Mouse (Mus musculus) cerebellum, adult 2 months (tissue): ENCODE measurements around the gene Zdhhc16. TPM values are rescaled to one million over a fixed set of nuclear protein-coding genes. Genes with fewer than 3 reads are reported as not detected.
"Not testable (repeated sequence)": the region's sequence is repeated elsewhere in the genome, so short reads cannot be mapped to it uniquely, and the experiment has no call there.

Experiments used
- DNase-seq, 2 experiments: peaks; one replicate each; pipeline ENCODE4 v3.0.0; 2021
- H3K27ac ChIP-seq: fragments of 200-500 bp; 2 replicates; pipeline ENCODE4 v1.5.1; 2012; ENCODE audit warnings: low read length, control low read depth, inconsistent platforms; ENCODE audit not compliant: insufficient read depth
- H3K27me3 ChIP-seq: fragments of 200-500 bp; 2 replicates; pipeline ENCODE4 v1.6.1; 2012; ENCODE audit warnings: inconsistent platforms, mild to moderate bottlenecking, low read length, moderate library complexity; ENCODE audit not compliant: control insufficient read depth, insufficient read depth
- H3K4me1 ChIP-seq: fragments of 200-500 bp; 2 replicates; pipeline ENCODE4 v1.6.1; 2011; ENCODE audit warnings: low read length; ENCODE audit not compliant: control insufficient read depth, insufficient read depth
- H3K4me3 ChIP-seq: fragments of 200-500 bp; replicated peaks from 2 replicates; pipeline ENCODE3; 2011; ENCODE audit warnings: mild to moderate bottlenecking, low read depth, low read length, control low read depth; ENCODE audit not compliant: insufficient read depth
- CTCF ChIP-seq: fragments of 200-500 bp; IDR thresholded peaks from 2 replicates; pipeline ENCODE4 v1.5.1; 2011; ENCODE audit warnings: low read depth, mild to moderate bottlenecking, control low read depth, low read length, moderate library complexity, borderline replicate concordance; ENCODE audit not compliant: insufficient read depth
- POLR2A ChIP-seq: fragments of 200-500 bp; IDR thresholded peaks from 2 replicates; pipeline ENCODE4 v1.6.1; 2011; ENCODE audit warnings: low read length, control low read depth, borderline replicate concordance; ENCODE audit not compliant: insufficient read depth
- WGBS: fragments of 180-500 bp; shearing (Covaris S2); methylation state at CpG from one replicate; pipeline ENCODE4 v1.1.7; 2018; 5-methylcytosine and 5-hydroxymethylcytosine counted together
- polyA plus RNA-seq: library from polyadenylated mRNA; depleted of rRNA; stranded (reverse); fragments of >200 nt; gene quantifications from 2 replicates; pipeline ENCODE4 v1.2.3, GENCODE M21; 2012

The Zdhhc16 gene
- polyA plus RNA-seq, 1 experiment, result 60.9 TPM

GRCm38 (mm10) chr19:41910396-41910795 lies 22.9 kb upstream of the Zdhhc16 start:
- no peak for TF ChIP-seq POLR2A
- TF ChIP-seq CTCF, result no peak
- Histone ChIP-seq H3K27ac (no peak overlapping the region), H3K4me3 (no peak overlapping the region), H3K4me1 (peaks cover 4% of the 10 kb centered on the region; the same call in 1 of the 2 replicates), H3K27me3 (no peaks in the 10 kb centered on the region)
- WGBS, result 88% methylated on average over 2 of the region's 2 CpGs
- no peak for DNase-seq

GRCm38 (mm10) chr19:41911178-41912073 lies 21.9 kb upstream of the Zdhhc16 start, which contains the start of gene Pgam1:
Gene Pgam1 (plus strand): TSS chr19:41911923.
- no peaks in the 10 kb centered on the region for H3K27me3 ChIP-seq
- peak; percentile 97 for DNase-seq
- 3% methylated on average over 54 of the region's 54 CpGs for WGBS
- H3K4me1 ChIP-seq, result peaks cover 4% of the 10 kb centered on the region; the same call in 1 of the 2 replicates
- peak within 1 kb of the TSS; percentile 100 for H3K4me3 ChIP-seq
- H3K27ac ChIP-seq, result peak within 1 kb of the TSS; percentile 90
- peak; percentile 89 for TF ChIP-seq POLR2A
- TF ChIP-seq CTCF, result no peak

- under 1% methylated on average over 53 of the region's 53 CpGs for WGBS
- no peaks in the 10 kb centered on the region for H3K4me1 ChIP-seq
- H3K27ac ChIP-seq, result peak overlapping the region; percentile 79
- peak overlapping the region; percentile 100 for H3K4me3 ChIP-seq
- no peaks in the 10 kb centered on the region for H3K27me3 ChIP-seq
- TF ChIP-seq CTCF (no peak), POLR2A (no peak)
- DNase-seq, result peak; percentile 62 to 66
These were observed 20.9 kb upstream of the Zdhhc16 start for GRCm38 (mm10) chr19:41912121-41913080.

DNA sequence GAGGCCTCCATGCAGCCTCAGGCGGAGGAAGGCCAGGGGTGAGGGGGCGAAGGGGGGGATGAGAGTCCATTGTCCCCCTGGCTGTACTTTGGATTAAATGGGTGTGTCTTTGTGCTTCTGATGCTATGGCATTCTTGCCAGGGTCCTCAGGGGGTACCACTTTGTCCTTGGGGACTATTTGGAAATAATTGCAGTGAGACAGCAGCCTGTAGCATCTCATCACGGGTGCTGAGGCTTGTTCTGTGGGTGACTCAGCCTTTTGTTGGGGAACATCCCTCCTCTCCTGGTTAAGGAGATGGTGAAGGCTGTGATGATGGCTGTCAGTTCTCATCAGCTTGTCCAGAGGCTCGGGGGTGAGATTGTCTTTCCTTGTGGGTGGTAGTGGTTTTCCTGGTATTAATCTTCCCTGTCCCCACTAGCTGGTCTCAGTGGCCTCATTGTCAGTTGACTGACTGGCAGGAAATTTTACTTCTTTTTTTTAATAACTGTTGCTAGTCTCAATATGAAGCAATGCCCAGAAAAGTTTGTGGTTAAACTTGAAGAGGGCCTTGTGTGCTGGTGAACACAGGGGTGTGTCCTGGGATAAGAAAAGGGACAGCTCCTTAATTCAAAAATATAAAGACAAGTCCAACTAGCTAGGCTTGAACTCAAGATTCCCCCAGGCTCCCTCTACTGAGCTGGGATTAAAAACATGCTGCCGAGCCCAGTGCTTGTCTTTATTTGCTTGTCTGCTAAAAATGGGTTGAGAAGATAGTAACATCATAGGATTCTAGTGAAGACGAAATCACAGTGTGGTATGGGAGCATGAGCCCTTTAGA lies 19.3 kb upstream of the Zdhhc16 start:
- 37% methylated on average over 6 of the region's 6 CpGs for WGBS
- no peak for DNase-seq

GRCm38 (mm10) chr19:41914592-41914882 lies 18.7 kb upstream of the Zdhhc16 start:
- not testable (repeated sequence) for H3K4me1 ChIP-seq, H3K4me3 ChIP-seq, H3K27ac ChIP-seq, H3K27me3 ChIP-seq, DNase-seq

More for the DNA sequence above, 19.3 kb upstream of the Zdhhc16 start:
- H3K4me1 ChIP-seq, result no peaks in the 10 kb centered on the region
- TF ChIP-seq POLR2A (no peak), CTCF (no peak)
- no peak overlapping the region for H3K27ac ChIP-seq
- H3K4me3 ChIP-seq, result peak overlapping the region; percentile 39
- no peaks in the 10 kb centered on the region for H3K27me3 ChIP-seq

- Histone ChIP-seq H3K4me1 (no peaks in the 10 kb centered on the region), H3K4me3 (no peak overlapping the region), H3K27ac (no peak overlapping the region), H3K27me3 (no peaks in the 10 kb centered on the region)
- WGBS, result 93% methylated on average over 3 of the region's 3 CpGs
- no peak for DNase-seq
- TF ChIP-seq CTCF, result no peak
- no peak for TF ChIP-seq POLR2A
These were observed 18.0 kb upstream of the Zdhhc16 start for GRCm38 (mm10) chr19:41915294-41915693.

DNA sequence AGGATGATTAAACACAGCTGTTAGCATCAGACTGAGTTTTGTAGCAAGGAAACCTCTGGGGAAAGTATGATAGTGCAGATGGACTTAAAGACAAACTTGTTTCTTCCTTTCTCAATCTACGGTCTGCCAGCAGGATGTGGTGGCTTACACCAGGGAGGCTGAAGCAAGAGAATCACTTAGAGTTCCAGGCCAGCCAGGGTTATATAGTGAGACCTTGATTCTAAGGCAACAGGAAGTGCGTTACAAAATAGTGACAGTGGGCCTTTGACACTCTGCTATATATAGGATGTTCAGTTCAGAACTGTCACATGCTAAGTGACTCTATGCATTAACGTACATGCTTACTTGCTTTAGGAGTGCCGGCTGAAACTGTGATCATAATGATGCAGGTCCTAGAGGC lies 16.4 kb upstream of the Zdhhc16 start:
- no peak for DNase-seq
- H3K4me1 ChIP-seq, result no peaks in the 10 kb centered on the region
- H3K27me3 ChIP-seq, result no peaks in the 10 kb centered on the region
- 89% methylated on average over 4 of the region's 4 CpGs for WGBS
- TF ChIP-seq POLR2A (no peak), CTCF (no peak)
- H3K27ac ChIP-seq, result no peak overlapping the region
- H3K4me3 ChIP-seq, result no peak overlapping the region
